Mouse (Mus musculus) cerebellum, adult 2 months (tissue): ENCODE measurements around the gene Pde3a.

Experiments used
- CTCF ChIP-seq: fragments of 200-500 bp; IDR thresholded peaks from 2 replicates; pipeline ENCODE4 v1.5.1; 2011; ENCODE audit warnings: low read depth, mild to moderate bottlenecking, control low read depth, low read length, moderate library complexity, borderline replicate concordance; ENCODE audit not compliant: insufficient read depth
- POLR2A ChIP-seq: fragments of 200-500 bp; IDR thresholded peaks from 2 replicates; pipeline ENCODE4 v1.6.1; 2011; ENCODE audit warnings: low read length, control low read depth, borderline replicate concordance; ENCODE audit not compliant: insufficient read depth

GRCm38 (mm10) chr6:141523747-141524640 lies 274.9 kb downstream of the Pde3a start, which contains the start of gene Slco1c1:
- TF ChIP-seq POLR2A (no peak), CTCF (no peak)
